Mouse (Mus musculus) left cerebral cortex, adult 18-20 months (tissue): ENCODE data around the gene Hmgn5. TPM values are rescaled to one million over a fixed set of nuclear protein-coding genes. Genes with fewer than 3 reads are reported as not detected.
A peak's percentile ranks its signal among the peaks of the same experiment; 100 is the strongest.

Source experiments
- DNase-seq, 2 experiments: peaks; one replicate each; pipeline ENCODE4 v3.0.0; 2021 to 2022; ENCODE audit warnings: low spot score in 2 of 2, mixed read lengths in 1 of 2
- long read RNA-seq, 2 experiments: library from polyadenylated mRNA; stranded (forward); transcript quantifications; one replicate each; pipeline ENCODE4 v2.0.0; 2021
- total RNA-seq, 2 experiments: library from RNA; stranded (reverse); gene quantifications; 2 replicates each; pipeline ENCODE4 v1.2.3; 2021

The Hmgn5 gene
- total RNA-seq: 1 to 10 TPM; 3.7 to 4.5 TPM
- long read RNA-seq, experiment 1, transcript Hmgn5-201 (6 exons, 1,934 nt): major isoform, 15 of 18 reads
- long read RNA-seq, experiment 1, partial matches to known transcripts: 3 of 18 reads
- long read RNA-seq, experiment 1, other reads (novel, unspliced or antisense): 0 of 18 reads
- long read RNA-seq, experiment 2, transcript Hmgn5-201 (6 exons, 1,934 nt): major isoform, 8 of 9 reads
- long read RNA-seq, experiment 2, partial matches to known transcripts: 1 of 9 reads
- long read RNA-seq, experiment 2, other reads (novel, unspliced or antisense): 0 of 9 reads

DNA sequence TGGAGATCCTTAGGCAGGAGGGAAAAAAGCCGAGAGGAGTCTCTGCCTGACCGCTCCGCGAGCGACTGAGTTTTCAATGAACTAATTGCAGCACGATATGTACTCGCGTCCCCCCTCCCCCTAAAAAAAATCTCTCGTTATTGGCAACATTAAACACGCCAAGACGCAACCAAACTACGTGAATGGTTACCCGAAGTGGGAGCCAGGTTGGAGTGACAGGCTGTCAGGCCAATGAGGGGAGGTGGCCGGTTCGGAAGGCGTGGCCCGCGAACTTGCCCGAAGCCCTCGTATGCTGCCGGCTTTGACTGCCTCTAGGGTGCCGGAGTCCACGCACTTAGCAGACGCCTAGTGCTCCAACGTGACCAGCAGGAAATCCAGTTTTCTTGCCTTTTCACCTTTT, at the start of gene Hmgn5:
Gene Hmgn5 (minus strand): TSS at position 122 of the 400 bp plus-strand sequence.
- peak; percentile 84 for DNase-seq

- DNase-seq: no peak
Measured at GRCm38 (mm10) chrX:109047773-109048172, 34.6 kb upstream of the Hmgn5 start.

DNA sequence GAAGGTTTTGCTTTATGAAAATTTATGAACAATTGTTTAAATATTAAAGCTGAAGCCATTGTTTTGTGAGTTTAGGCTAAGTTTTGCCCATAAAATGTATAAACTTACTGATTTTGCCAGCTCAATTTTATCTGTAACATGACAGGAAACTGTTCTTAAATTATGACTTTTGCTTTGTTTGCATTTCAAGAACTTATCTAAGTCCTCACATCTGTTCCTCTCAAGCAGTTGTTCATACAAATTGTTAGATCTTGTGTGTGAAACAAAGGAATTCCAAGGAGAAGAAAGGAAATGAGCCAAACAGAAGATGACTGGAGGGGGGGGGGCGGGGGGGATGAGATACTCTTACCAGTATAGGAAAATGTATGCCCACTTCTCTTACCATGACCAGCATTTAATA, 13.0 kb upstream of the Hmgn5 start:
- DNase-seq: no peak

DNA sequence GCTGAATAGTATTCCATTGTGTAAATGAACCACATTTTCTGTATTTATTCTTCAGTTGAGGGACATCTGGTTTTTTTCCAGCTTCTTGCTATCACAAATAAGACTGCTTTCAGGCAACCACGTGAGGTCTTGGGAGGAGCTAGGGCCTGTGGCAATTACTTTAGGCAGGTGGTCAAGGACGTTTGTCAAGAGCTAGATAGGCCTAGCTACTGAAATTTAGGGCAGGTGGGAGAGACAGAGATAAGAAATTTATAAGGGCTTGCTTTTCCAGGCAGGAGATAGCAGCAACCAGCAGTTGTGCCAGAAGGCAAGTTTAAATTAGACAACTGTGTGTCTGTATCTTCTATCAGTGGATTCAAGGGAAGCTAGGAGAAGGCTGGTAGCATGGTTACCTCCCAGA, 7.7 kb upstream of the Hmgn5 start:
- DNase-seq: no peak

- DNase-seq: no peak
Measured at GRCm38 (mm10) chrX:109014166-109014565, 962 bp upstream of the Hmgn5 start.

DNA sequence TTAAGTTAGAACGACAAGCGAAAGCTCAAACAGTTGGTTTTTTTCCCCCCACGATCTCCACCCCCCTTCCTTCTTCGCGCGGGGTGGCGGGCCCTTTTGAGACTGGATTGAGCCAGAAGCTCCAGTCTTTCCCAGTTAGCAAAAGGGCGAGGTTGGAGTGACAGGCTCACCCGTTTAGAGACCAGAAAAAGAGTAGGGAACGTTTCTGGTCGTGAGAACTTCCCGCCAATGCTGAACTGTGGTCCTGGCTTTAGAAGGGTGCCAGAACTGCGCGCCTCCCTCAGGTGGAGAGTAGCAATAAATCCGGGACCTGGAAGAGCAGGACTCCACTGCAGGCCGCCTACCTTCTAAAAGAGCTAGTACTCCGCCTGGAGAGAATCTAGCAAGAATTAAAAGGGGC, 482 bp upstream of the Hmgn5 start:
- DNase-seq: peak; percentile 12 to 15

- DNase-seq: peak; percentile 17 to 39
Measured at GRCm38 (mm10) chrX:109012371-109013031, 703 bp downstream of the Hmgn5 start.

DNA sequence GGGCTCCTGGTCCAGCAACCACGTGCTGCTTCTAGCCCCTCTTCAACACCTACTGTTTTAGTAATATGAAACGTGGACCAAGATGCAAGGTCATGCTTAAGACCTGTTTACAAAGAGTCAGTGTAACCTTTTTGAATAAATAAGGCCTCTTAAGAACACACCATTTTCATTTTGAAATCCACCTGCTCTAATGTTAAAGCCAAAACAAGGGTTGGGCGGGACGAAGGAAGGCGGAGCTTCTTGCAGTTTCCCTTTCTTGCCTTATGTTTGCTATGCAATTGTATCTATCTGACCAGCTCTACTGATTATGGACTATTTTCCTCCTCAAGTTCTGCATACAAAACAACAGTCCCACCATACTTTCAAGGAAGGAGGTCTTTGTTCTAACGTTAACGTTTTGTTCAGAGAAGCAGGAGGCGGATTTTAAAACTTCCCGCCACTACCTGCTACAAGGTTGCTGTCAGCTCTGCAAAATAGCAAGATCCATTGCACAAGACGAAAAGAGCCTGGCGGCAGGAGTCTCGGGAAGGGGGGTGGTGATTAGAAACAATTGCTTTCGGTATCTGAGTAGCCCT, 1.5 kb downstream of the Hmgn5 start:
- no peak for DNase-seq

DNA sequence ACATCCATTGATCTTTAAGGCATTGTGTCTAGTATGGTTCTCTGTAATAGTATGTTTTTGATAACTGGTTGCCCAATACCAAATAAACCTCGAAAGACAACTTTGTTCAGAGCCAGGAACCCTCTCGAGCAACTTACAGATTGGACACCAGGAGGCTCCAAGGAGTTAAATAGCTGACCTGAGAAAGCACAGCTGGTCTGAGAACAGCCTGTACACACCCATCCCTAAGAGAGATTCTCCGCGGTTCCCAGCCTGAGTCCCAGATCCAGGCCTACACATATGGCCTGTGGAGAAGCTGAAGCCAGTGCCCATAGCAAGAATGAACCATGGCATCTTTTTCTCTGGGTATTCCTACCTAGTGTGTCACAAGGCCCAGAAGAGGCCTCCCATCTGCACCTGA, 11.9 kb downstream of the Hmgn5 start:
- DNase-seq: no peak

Other genes with a start within 250 kb of the Hmgn5 start
- 10 to 100 TPM; 10.3 to 10.7 TPM for gene Brwd3, start 179.0 kb downstream of the Hmgn5 start, total RNA-seq
- 10 to 100 TPM; 48.2 to 55.1 TPM for gene Sh3bgrl, start 82.0 kb upstream of the Hmgn5 start, total RNA-seq
- gene Gm6377, start 183.4 kb upstream of the Hmgn5 start, total RNA-seq: not detected